Mouse (Mus musculus) splenic B cell, adult 2 months (primary cell): ENCODE data around the gene Capsl.

ENCODE experiments used
- DNase-seq: peaks from one replicate; pipeline ENCODE4 v3.0.0-alpha.2; 2011; ENCODE audit warnings: low read depth, low spot score
- H3K27me3 ChIP-seq: 2 replicates; pipeline ENCODE4 v1.6.1; 2012; ENCODE audit warnings: mild to moderate bottlenecking, low read length, moderate library complexity, mixed read lengths; ENCODE audit not compliant: control insufficient read depth, poor library complexity, insufficient read depth, severe bottlenecking
- H3K36me3 ChIP-seq: 2 replicates; pipeline ENCODE4 v1.6.1; 2012; ENCODE audit warnings: mild to moderate bottlenecking, low read length, moderate library complexity, mixed read lengths; ENCODE audit not compliant: control insufficient read depth, poor library complexity, insufficient read depth, severe bottlenecking

Capsl gene

DNA sequence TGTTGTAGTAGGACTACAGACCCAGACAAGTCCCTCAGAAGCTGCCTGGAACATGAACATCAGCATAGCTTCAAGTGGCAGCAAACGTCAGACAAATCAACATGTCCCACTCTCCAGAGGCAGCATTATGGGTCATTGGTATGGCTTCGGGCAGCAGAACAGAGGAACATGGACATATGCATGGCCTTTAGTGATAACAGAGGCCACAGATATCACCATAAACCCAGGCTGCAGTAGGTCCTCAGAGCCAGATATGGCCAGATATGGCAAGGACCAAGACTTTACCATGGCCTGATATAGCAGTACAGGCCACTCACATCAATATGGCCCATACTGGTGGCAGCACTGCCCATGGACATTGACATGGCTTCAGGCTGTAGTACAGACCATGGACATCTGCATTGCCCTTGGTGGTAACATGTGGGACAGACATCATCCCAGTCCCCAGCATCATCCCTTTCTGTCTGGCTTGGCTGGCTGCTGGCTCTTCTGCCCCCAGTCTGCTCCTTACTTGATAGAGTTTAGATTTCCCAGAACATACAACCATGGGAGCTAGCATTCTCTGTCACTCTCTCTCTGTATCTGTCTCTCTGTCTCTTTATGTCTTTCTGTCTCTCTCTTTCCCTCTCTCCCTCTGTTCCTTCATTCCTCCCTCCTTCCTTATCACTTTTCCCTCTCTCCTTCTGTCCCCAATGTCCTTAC is 53.7 kb downstream of the Capsl start:
- no peaks in the 10 kb centered on the region for H3K36me3 ChIP-seq
- H3K27me3 ChIP-seq, result no peaks in the 10 kb centered on the region
- no peak for DNase-seq

DNA sequence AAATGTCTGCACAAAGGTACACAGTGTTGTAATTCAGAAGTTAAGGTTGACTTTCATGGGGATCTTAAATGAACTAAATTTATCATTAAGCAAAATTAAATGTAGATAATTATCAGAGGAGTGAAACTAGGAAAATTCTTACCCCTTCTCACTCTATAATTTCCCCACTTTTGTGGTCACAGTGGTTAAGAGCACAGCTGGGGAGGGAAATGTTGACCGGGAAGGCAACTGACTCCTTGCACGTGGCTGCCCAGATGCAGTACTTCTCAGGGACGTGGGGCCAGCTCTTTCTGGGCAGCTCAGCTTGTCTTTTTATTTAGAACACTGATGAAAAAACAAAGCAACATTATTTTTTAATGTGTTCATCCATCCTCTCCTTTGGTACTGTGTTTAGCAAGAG is 56.2 kb downstream of the Capsl start:
- Histone ChIP-seq H3K36me3 (no peaks in the 10 kb centered on the region), H3K27me3 (no peaks in the 10 kb centered on the region)
- DNase-seq, result no peak
